Mouse (Mus musculus): ENCODE results near the gene Gpr68.

GRCm38 (mm10) chr12:100845829-100846228 is 62.2 kb downstream of the Gpr68 start:
- TF ChIP-seq CTCF (IDR thresholded peaks at IDR 0.05) (peak; percentile 51), EP300 (IDR thresholded peaks at IDR 0.05) (no peak)
